Mouse (Mus musculus): ENCODE measurements around the gene Prr36.

DNA sequence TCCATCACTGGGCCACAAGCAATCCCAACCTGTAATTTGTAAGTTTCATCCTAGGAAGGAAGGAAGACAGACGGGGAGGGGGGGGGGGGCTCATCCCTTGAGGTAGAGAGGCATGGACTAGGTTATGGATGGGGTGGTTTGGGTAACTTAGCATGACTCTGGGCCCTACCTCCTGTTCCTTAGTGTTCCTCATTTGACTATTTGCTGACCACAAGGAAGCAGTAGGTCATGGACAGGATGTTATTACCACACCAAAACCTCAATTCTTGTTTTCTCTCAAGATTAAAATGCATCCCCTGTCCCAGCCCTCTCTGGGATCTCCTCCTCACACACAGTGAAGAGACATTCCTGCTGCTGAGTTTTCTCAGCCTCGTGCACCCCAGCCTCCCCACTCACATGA, 15.9 kb downstream of the Prr36 start:
- TF ChIP-seq POLR2A (IDR thresholded peaks at IDR 0.05; ENCODE audit: extremely low read depth, insufficient read depth, low read length) (no peak), CTCF (IDR thresholded peaks at IDR 0.05; ENCODE audit: low read depth, low read length) (no peak)

Data from liver, adult 2 months (tissue).